Mouse (Mus musculus) embryo, embryonic 11 days (tissue): ENCODE measurements around the gene Lsm2.
A peak's percentile ranks its signal among the peaks of the same experiment; 100 is the strongest.
"Not testable (repeated sequence)": the region's sequence is repeated elsewhere in the genome, so short reads cannot be mapped to it uniquely, and the experiment has no call there.

ENCODE experiments used
- DNase-seq: peaks from one replicate; pipeline ENCODE4 v3.0.0-alpha.2; 2015

Gene Lsm2

GRCm38 (mm10) chr17:34995192-34995591 is 13.5 kb downstream of the Lsm2 start:
- not testable (repeated sequence) for DNase-seq

- DNase-seq: not testable (repeated sequence)
Observed at GRCm38 (mm10) chr17:34995927-34996326, 14.3 kb downstream of the Lsm2 start.

DNA sequence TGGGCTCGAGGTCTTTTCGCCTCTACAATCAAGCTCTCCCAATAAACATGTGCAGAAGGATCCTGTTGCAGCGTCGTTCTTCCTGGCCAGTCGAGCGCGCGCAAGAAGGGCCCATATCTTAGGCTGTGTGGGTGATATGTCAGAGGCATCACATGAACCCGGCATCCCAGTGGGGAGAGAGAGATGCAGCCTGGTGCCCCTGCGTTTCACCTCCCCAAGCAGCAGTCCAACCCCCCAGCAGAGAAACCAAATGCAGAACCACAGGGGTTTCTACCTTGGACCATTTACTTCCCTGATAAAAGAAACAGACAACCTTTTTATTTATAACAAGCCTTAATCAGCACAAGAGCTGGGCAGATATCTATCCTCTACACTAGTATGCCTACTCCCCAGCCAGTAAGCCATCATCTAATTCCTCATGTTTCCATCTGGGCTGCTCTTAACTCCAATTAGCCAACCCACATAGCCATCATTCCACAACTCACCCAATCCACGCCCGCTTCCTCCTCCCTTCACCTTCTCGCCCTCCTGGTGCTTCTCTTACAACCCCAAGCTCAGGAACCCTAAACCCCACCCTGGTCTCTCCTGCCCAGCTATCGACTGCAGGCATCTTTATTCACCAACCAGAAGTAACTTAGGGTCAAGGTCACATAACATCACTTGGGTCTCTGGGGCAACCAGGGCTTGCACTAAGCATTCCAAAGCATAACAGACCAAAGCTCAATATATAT is 14.9 kb downstream of the Lsm2 start:
- no peak for DNase-seq

- no peak for DNase-seq
Observed at GRCm38 (mm10) chr17:34997142-34997483, 15.5 kb downstream of the Lsm2 start.

DNA sequence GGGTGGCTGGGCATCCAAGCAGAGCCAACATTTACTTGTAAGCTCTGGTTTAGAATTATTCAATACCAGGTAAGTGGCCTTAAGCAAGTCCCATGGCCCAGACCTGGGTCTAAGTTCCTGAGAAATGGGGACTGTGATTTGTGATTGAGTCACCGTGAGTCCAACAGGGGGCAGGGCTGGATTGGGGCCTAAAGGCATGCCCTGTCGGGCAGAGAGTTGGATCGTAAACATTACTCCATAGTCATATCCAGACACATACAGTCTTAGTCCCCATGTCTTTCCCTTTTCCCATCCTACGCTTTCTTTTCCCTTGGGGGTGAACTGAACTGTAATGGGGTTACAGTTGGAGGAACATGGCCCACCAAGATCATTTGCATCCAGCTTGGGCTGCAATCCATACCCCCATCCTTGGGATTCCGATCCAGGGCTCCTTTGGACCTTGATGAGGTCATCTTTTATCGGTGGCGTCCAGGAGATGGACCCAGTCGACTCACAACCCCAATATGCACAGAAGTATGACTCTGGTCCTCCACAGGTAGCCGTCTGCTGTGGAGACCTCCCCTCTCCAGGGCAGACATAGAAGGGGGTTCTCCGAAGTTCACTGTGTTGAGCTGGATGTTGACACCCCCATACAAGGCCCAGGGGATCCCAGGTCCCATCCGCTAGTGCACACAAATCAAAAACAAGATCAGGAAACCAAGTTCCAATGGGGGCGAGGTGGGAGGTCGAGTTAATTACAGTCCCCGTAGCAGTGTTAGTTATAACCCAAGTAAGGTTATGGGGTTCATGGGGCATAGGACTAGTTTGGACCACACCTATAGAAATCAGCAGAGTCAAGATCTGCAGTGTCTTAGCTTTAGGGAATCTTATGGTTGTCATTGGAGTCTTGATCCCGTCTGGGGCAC is 17.1 kb downstream of the Lsm2 start:
- no peak for DNase-seq

- DNase-seq: peak; percentile 27
Observed at GRCm38 (mm10) chr17:34999871-35000716, 18.4 kb downstream of the Lsm2 start.

GRCm38 (mm10) chr17:35000717-35001451 is 19.2 kb downstream of the Lsm2 start, which contains the start of gene Vars:
Vars (plus strand) TSS chr17:35000987.
- DNase-seq: peak; percentile 96

GRCm38 (mm10) chr17:35001452-35002152 is 19.9 kb downstream of the Lsm2 start:
- DNase-seq: peak; percentile 51

DNA sequence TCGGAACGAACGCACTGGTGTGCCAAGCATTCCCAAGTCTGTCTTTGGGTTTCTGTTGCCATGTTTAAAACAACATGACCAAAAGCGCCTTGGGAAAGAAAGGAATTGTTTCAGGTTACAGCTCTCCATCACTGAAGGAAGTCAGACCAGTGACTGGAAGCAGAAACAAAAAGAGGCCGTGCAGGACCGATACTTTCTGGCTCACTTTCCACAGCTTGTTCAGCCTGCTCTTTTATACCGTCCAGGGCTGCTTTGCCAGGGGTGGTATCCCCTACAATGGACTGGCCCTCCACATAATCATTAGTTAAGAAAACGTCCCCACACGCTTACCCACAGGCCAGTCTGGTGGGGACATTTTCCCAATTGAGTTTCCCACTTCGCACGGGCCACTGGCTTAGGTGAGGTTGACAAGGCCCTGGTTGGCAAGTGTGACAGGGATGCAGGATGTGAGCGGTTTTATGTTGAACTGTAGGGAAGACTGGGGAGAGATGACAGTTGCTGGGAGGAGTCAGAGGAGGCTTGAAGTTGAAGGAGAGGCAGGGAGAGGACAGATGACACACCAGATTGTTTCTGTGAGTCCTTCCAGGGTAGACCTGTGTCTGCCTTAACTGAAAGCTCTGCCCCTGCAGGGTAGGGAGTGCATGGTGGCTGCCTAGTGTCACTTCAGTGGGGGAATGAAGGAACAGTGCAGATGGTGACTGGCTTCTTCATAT is 20.6 kb downstream of the Lsm2 start:
- DNase-seq: peak; percentile 12

DNA sequence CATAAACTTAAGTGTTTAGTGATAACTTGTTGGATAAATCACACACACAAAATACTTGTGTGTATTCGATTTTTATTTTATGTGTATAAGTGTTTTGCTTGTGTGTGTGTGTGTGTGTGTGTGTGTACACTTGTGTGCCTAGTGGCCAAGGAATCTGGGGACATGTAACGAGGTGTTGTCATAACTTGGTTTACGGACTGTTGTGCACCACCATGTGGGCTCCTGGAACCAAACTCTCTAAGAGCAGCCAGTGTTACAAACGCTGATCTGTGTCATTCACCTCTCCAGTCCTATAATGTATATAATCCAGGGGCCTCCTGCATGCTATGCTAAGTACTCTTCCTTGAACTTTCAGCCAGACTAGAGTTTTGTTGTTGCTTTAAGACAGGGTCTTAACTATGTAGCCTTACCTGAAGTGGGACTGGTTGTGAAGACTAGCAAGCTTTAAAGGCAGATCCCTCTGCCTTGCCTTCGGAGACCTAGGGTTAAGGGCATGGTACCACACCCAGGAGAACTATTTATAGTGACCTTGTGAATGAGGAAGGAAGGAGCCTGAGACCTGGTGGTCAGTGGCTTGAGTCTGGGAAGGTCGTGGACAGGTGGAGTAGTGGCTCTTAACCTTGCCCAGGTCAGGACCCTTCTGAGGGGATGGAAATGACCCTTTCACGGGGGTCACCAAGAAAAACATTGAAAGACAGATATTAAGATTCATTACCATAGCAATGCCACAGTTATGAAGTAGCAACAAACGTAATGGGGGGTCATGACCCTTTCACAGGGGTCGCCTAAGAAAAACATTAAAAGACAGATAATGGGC is 21.6 kb downstream of the Lsm2 start:
- DNase-seq: no peak

DNA sequence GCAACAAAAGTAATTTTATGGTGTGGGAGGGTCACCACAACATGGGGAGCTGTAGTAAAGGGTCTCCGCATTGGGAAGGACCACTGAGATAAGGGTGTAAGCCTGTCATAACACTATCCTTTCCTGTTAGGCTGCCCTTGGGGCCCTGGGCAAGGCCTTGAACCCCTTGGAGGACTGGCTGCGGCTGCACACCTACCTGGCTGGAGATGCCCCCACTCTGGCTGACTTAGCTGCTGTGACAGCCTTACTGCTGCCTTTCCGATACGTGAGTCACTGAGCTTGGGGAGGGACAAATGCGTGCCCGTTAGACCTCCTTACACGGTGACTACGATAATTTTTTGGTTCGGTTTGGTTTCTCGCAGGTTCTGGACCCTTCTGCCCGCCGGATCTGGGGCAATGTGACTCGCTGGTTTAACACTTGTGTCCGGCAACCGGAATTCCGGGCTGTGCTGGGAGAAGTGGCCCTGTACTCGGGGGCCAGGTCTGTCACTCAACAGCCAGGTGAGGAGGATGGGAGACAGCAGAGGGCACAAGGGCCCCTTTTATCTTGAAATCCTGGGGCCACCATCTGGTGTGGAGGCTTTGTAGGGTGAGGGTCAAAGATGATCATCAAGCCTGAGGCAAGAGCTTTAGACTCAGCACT is 22.5 kb downstream of the Lsm2 start:
- no peak for DNase-seq

- DNase-seq: no peak
Observed at GRCm38 (mm10) chr17:35005158-35005557, 23.5 kb downstream of the Lsm2 start.

DNA sequence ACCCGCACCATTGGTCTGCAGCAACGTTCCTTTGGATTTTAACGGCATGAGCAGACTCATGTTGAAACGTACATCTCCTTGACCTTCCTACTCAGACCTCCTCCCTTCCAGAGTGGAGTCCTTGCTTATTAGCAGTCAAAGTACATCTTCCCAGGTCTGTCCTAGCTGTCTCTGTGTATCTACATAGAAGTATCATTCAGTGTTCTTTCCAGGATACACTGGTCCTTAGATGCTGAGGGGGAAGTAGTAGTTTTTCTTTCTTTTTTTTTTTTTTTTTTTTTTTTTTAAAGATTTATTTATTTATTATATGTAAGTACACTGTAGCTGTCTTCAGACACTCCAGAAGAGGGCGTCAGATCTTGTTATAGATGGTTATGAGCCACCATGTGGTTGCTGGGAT is 24.2 kb downstream of the Lsm2 start:
- DNase-seq: not testable (repeated sequence)

GRCm38 (mm10) chr17:35007387-35007991 is 25.8 kb downstream of the Lsm2 start:
- no peak for DNase-seq

DNA sequence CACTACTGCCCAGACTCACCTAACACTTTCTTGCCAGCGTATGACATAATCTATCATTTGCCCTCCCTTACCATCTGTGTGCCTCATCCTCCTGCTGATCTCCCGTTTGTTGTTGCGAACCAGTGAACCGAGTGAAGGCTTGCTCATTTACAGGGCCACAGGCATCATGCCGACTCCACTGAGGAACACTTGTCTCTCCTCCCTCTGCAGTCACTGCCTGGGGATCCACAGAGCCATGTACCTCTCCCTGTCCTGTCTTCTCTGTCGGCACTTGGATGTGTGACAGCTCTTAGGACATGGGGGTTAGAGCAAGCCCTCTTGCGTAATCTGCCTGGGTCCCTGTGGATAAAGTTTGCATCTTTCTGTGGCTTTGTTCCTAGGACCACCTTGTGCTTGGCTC is 27.9 kb downstream of the Lsm2 start:
- no peak for DNase-seq

- DNase-seq: no peak
Observed at GRCm38 (mm10) chr17:35011440-35011839, 29.8 kb downstream of the Lsm2 start.

GRCm38 (mm10) chr17:35012430-35012829 is 30.8 kb downstream of the Lsm2 start:
- no peak for DNase-seq

- DNase-seq: no peak
Observed at GRCm38 (mm10) chr17:35013221-35013620, 31.6 kb downstream of the Lsm2 start.

DNA sequence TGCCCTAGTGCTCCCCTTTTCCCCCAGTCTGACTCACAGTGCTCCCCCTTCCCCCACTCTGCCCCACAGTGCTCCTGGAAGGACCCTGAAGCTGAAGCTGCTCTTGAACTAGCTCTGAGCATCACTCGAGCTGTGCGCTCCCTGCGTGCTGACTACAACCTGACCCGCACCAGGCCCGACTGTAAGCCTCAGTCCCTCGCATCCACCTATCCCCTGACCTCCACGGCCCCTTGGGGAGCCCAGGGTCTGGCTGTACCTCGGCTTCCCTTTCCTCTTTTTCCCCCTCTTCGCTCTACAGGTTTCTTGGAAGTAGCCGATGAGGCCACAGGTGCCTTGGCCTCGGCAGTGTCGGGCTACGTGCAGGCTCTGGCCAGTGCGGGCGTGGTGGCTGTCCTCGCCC is 33.6 kb downstream of the Lsm2 start:
- DNase-seq: no peak
